Mouse (Mus musculus) kidney, adult 2 months (tissue): ENCODE measurements at regions not wholly inside any gene's neighbourhood (a gene's known extent, or its start where the extent isn't known, plus 50 kb on each side); places are given as distances from the start of the nearest gene placed in this dataset.

ENCODE experiments used
- CTCF ChIP-seq: fragments of 200-500 bp; conservative IDR thresholded peaks from 2 replicates; pipeline ENCODE4 v1.5.1; 2011; ENCODE audit warnings: low read depth, mild to moderate bottlenecking, control low read depth, low read length, moderate library complexity, mixed read lengths; ENCODE audit not compliant: insufficient read depth, insufficient read length
- POLR2A ChIP-seq: fragments of 200-500 bp; IDR thresholded peaks from one replicate; pipeline ENCODE4 v1.6.1; 2011; ENCODE audit warnings: low read depth, low read length, control low read depth

DNA sequence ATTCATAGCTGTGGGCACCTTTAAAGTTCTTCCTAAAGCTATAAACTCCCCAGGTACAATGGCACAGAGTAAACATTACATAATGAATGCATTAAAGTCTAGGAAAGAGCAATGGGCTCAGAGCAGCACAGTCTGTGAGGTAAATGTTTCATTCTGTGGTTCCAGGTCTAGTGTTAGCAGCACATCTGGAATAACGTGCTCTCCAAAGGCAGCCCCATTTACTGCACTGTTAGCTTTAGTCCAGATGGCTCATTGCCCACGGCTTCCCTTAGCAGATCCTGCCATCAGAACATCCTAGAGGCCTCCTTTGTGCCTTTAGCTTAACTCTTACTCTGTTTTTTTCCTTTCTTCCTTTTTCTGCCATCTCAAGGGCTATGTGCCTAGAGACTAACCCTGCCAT, 87.7 kb upstream of the Tspan7 start:
- TF ChIP-seq CTCF, result no peak
- TF ChIP-seq POLR2A, result no peak
